Mouse (Mus musculus) intestine, embryonic 15.5 days (tissue): ENCODE results near the gene Rnf40. TPM values are rescaled to one million over a fixed set of nuclear protein-coding genes. Genes with fewer than 3 reads are reported as not detected.
"Not testable (repeated sequence)": the region's sequence is repeated elsewhere in the genome, so short reads cannot be mapped to it uniquely, and the experiment has no call there.

Experiments used
- ATAC-seq: fragments of 200-750 bp; cut with Nextera tagmentation; 2 replicates; pipeline ENCODE4 v1.8.0; 2017; ENCODE audit warnings: moderate TSS enrichment, moderate library complexity
- H3K27ac ChIP-seq: fragments of 300-500 bp; sonication (generic); 2 replicates; pipeline ENCODE4 v1.5.1; 2015; ENCODE audit warnings: mild to moderate bottlenecking, inconsistent platforms
- H3K27me3 ChIP-seq: fragments of 300-500 bp; sonication (generic); replicated peaks from 2 replicates; pipeline ENCODE4 v1.6.1; 2015; ENCODE audit warnings: inconsistent platforms
- H3K36me3 ChIP-seq: fragments of 300-500 bp; sonication (generic); 2 replicates; pipeline ENCODE4 v1.6.1; 2015; ENCODE audit warnings: inconsistent platforms
- H3K4me1 ChIP-seq: fragments of 300-500 bp; sonication (generic); replicated peaks from 2 replicates; pipeline ENCODE4 v1.6.1; 2015; ENCODE audit warnings: inconsistent platforms
- H3K4me2 ChIP-seq: fragments of 300-500 bp; sonication (generic); replicated peaks from 2 replicates; pipeline ENCODE4 v1.6.1; 2015; ENCODE audit warnings: mild to moderate bottlenecking, inconsistent platforms
- H3K4me3 ChIP-seq: fragments of 300-500 bp; sonication (generic); replicated peaks from 2 replicates; pipeline ENCODE4 v1.5.1; 2015; ENCODE audit warnings: inconsistent platforms
- H3K9ac ChIP-seq: fragments of 300-500 bp; sonication (generic); 2 replicates; pipeline ENCODE4 v1.6.1; 2015; ENCODE audit warnings: inconsistent platforms
- H3K9me3 ChIP-seq: fragments of 300-500 bp; sonication (generic); 2 replicates; pipeline ENCODE4 v1.6.1; 2016; ENCODE audit warnings: inconsistent platforms
- WGBS: fragments of 180-500 bp; shearing (Covaris S2); methylation state at CpG from one replicate; pipeline ENCODE4 v1.1.7; 2015; 5-methylcytosine and 5-hydroxymethylcytosine counted together
- polyA plus RNA-seq: library from polyadenylated mRNA; unstranded; fragments of >200 nt; fragmentation: Nextera tagmentation; extraction: Ambion mirVana; gene quantifications from 2 replicates; pipeline ENCODE4 v1.2.1, GENCODE M21; 2015

Rnf40 gene
- polyA plus RNA-seq, 1 experiment from 2014 or later: 37.4 TPM

DNA sequence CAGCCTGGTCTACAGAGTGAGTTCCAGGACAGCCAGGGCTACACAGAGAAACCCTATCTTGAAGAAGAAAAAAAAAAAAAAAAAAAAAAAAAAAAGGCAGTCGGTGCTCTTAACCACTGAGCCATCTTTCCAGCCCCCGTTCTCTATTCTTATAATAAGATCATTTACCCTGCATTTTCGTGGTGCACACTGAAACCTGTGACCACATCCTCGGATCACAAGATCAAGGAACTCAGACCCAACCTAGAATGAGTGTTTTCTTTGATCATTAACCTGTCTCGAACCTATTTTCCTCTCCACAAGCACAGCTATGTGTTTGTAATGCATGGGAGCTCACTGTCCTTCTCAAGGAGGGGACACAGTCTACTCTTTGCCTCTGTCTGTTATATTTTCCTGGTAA lies 40.1 kb downstream of the Rnf40 start:
- 83% methylated on average over 5 of the region's 5 CpGs for WGBS
- Histone ChIP-seq H3K4me2 (no peak overlapping the region), H3K4me3 (no peak overlapping the region), H3K9me3 (no peaks in the 10 kb centered on the region), H3K9ac (no peak overlapping the region), H3K27ac (no peak overlapping the region), H3K27me3 (no peaks in the 10 kb centered on the region), H3K36me3 (no peaks in the 10 kb centered on the region), H3K4me1 (no peaks in the 10 kb centered on the region)
- no peak for ATAC-seq

DNA sequence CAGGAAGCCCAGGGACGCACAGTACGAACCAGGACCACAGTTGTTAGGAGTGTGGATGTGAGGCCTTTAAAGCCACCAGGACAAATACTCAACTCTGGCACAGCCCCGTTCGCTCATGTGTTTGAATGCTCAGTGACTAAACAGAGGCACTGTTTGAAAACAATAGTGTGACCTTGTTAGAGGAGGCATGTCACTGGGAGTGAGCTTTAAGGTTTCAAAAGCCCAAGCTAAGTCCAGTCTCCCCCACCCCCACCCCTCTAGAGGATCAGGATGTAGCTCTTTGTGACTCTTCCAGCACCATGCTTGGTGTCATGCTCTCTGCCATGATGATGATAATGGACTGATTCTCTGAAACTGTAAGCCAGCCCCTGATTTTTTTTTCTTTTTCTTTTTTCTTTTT lies 42.8 kb downstream of the Rnf40 start:
- H3K4me1 ChIP-seq: no peaks in the 10 kb centered on the region; the same call in 1 of the 2 replicates
- H3K4me3 ChIP-seq: no peak overlapping the region
- no peaks in the 10 kb centered on the region for H3K36me3 ChIP-seq
- ATAC-seq: no peak
- H3K27ac ChIP-seq: no peak overlapping the region
- H3K9me3 ChIP-seq: no peaks in the 10 kb centered on the region
- H3K4me2 ChIP-seq: no peak overlapping the region
- no peak overlapping the region for H3K9ac ChIP-seq
- H3K27me3 ChIP-seq: no peaks in the 10 kb centered on the region
- 86% methylated on average over 4 of the region's 4 CpGs for WGBS

DNA sequence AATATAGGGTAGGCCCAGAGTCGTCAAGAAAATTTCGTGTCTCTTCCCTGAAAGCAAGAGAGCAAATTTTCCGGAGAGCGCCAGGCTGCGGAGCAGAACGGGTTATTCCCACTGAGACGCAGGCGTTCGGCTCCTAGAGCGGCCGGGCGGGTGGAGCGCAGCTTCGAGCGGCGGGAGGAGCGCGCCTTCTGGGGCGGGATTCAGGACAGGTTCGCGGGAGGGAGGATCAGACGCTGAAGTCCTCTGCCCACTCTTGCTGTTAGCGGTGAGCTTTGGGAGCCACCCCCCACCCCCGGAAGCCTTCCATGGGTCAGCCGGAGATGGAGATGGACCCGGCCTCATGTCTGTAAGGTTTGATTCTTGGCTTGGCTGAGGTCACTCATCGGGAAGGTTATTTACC lies 48.4 kb downstream of the Rnf40 start:
- WGBS: under 1% methylated on average over 27 of the region's 27 CpGs
- no peaks in the 10 kb centered on the region for H3K27me3 ChIP-seq
- H3K4me3 ChIP-seq: peak overlapping the region; percentile 55
- no peaks in the 10 kb centered on the region for H3K36me3 ChIP-seq
- H3K9me3 ChIP-seq: no peaks in the 10 kb centered on the region
- H3K4me1 ChIP-seq: peaks cover 3% of the 10 kb centered on the region; the same call in 1 of the 2 replicates
- H3K27ac ChIP-seq: no peak overlapping the region
- H3K4me2 ChIP-seq: peak overlapping the region; percentile 72
- peak; percentile 90 for ATAC-seq
- peak overlapping the region; percentile 55 for H3K9ac ChIP-seq

DNA sequence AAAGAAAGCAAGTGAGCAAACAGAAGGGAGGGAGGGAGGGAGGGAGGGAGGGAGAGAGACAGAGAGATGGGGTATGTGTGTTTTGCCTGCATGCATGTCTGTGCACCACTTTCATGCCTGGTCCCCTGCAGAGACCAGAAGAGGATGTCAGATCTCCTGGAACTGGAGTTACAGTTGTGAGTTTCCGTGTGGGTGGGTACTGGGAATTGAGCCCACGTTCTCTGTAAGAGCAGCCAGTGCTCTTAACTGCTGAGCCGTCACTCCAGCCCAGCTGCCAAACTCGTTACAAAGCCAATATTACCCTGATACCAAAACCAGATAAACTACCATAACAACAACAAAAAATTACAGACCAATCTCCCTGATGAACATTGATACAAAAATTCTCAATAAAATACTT lies 52.7 kb downstream of the Rnf40 start:
- Histone ChIP-seq H3K27ac (no peak overlapping the region), H3K36me3 (no peaks in the 10 kb centered on the region), H3K4me3 (no peak overlapping the region), H3K4me1 (peaks cover 3% of the 10 kb centered on the region; the same call in 1 of the 2 replicates), H3K27me3 (no peaks in the 10 kb centered on the region), H3K9me3 (no peaks in the 10 kb centered on the region), H3K4me2 (no peak overlapping the region), H3K9ac (no peak overlapping the region)
- 58% methylated on average over 4 of the region's 4 CpGs for WGBS
- no peak for ATAC-seq

DNA sequence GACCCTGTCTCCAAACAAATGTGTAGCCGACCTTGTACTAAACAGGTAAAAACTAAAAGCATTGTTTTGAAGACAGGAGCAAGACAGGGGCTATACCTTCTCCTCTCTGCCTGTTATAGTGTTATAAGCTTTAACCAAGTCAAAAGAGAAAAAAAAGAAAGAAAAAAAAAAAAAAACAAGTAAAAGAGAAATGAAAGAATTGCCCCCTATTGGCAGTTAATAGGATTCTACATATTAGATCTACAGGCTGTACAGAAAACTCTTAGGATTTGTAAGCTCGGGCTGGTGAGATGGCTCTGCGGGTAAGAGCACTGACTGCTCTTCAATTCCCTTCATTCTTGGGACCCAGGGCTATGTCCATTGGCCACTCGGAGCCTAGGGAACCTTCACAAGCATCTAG lies 53.7 kb downstream of the Rnf40 start:
- ATAC-seq: no peak
- Histone ChIP-seq H3K27me3 (no peaks in the 10 kb centered on the region), H3K27ac (no peak overlapping the region)

DNA sequence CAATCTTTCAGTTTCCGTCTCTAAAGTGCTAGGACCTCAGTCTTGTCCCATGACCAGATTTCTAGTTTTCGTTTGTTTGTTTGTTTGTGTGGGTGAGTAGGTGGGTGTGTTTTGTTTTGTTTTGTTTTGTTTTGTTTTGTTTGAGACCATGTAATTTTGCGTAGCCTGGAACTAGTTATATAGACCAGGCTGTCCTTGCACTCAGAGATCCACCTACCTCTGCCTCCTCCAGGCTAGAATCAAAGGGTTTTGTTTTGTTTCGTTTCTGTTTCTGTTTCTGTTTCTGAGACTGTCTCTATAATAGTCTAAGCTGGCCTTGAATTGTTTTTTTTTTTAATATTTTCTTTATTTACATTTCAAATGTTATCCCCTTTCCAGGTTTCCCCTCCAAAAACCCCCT lies 57.8 kb downstream of the Rnf40 start:
- WGBS: 82% methylated on average over 4 of the region's 4 CpGs
- no peaks in the 10 kb centered on the region for H3K36me3 ChIP-seq
- no peak overlapping the region for H3K4me3 ChIP-seq
- H3K9me3 ChIP-seq: no peaks in the 10 kb centered on the region
- no peaks in the 10 kb centered on the region for H3K4me1 ChIP-seq
- ATAC-seq: no peak
- H3K27me3 ChIP-seq: no peaks in the 10 kb centered on the region
- no peak overlapping the region for H3K27ac ChIP-seq
- no peak overlapping the region for H3K9ac ChIP-seq
- no peak overlapping the region for H3K4me2 ChIP-seq

More for the DNA sequence above, 53.7 kb downstream of the Rnf40 start:
- no peaks in the 10 kb centered on the region for H3K9me3 ChIP-seq
- 0 out of 2 replicates have a peak, but pooled peaks cover 3% of the 10 kb centered on the region for H3K4me1 ChIP-seq
- H3K9ac ChIP-seq: no peak overlapping the region
- WGBS: 57% methylated on average over 4 of the region's 4 CpGs
- H3K36me3 ChIP-seq: no peaks in the 10 kb centered on the region
- H3K4me2 ChIP-seq: no peak overlapping the region
- H3K4me3 ChIP-seq: no peak overlapping the region

DNA sequence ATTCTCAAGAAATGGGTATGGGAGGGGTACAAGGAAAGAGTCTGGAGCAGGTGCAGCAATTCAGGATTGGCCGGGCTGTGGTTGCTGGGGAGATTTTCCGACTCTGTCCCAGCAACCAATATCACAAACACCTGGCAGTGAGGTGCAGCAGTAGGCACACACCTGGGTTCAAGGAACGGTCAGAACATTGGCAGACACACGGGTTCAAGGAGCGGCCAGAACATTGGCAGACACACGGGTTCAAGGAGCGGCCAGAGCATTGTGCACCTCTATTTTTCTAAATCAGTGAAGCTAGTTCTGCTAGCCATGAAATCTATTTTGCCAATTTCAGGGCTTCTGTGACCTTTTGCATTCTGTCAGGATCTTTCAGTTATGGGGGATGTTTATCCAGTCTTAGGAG lies 59.0 kb downstream of the Rnf40 start:
- H3K27ac ChIP-seq, ATAC-seq, H3K4me2 ChIP-seq, H3K36me3 ChIP-seq, H3K27me3 ChIP-seq, H3K4me1 ChIP-seq, H3K9ac ChIP-seq, H3K4me3 ChIP-seq, H3K9me3 ChIP-seq: not testable (repeated sequence)
- 89% methylated on average over 7 of the region's 7 CpGs for WGBS

DNA sequence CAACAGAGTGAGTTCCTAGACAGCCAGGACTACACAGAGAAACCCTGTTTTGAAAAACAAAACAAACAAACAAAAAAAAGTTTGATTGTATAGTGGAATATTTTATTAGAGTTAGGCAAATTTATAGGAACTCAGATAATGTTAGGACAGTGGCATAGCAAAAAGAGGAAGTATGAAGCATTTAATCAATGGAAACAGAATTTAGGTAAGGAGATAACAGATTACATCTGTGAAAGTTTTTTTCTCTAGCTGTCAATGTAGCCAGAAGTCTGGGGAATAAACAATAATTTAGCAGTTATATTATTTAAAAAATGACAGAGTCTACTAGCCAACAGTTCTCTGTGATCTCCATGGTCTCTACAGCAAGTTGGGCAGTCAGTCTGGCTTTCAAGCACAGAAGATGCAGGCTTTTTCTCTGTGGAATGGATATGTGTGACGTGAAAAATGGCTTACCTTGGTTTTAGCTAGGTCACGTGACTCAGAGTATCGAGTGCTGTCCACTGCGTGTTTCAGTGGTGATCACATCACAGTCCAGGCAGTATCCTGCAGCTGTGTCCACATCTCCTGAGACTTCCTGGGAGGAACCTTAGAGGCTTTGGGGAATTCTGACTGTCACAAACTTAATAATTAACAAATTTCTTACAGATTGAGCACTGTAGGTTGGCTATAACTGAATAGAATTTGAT lies 60.1 kb downstream of the Rnf40 start:
- no peaks in the 10 kb centered on the region for H3K27me3 ChIP-seq
- no peaks in the 10 kb centered on the region for H3K9me3 ChIP-seq
- no peak overlapping the region for H3K9ac ChIP-seq
- H3K4me3 ChIP-seq: no peak overlapping the region
- no peaks in the 10 kb centered on the region for H3K4me1 ChIP-seq
- no peak overlapping the region for H3K4me2 ChIP-seq
- no peaks in the 10 kb centered on the region for H3K36me3 ChIP-seq
- no peak overlapping the region for H3K27ac ChIP-seq
- 64% methylated on average over 4 of the region's 4 CpGs for WGBS
- no peak for ATAC-seq

DNA sequence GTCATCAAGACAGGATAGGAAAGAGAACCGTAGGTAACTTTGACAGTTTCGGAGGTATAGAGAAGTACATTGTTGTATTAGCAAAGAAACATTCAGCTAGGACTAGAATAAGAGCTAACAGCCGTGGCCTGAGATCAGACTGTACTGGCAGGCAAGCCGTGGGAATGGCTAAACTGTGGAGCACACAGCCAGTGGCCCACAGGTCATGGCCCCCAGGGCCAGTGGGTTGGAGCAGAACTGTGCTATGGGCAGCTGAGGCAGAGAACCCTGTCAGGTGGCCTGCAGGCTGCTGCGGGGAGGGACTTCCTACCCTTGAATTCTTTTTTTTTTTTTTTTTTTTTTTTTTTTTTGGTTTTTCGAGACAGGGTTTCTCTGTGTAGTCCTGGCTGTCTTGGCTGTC lies 60.6 kb downstream of the Rnf40 start:
- H3K9me3 ChIP-seq: no peaks in the 10 kb centered on the region
- H3K4me3 ChIP-seq: no peak overlapping the region
- WGBS: 81% methylated on average over 6 of the region's 6 CpGs
- H3K27ac ChIP-seq: no peak overlapping the region
- no peak overlapping the region for H3K4me2 ChIP-seq
- H3K27me3 ChIP-seq: no peaks in the 10 kb centered on the region
- no peak for ATAC-seq
- H3K4me1 ChIP-seq: no peaks in the 10 kb centered on the region
- no peak overlapping the region for H3K9ac ChIP-seq
- no peaks in the 10 kb centered on the region for H3K36me3 ChIP-seq

DNA sequence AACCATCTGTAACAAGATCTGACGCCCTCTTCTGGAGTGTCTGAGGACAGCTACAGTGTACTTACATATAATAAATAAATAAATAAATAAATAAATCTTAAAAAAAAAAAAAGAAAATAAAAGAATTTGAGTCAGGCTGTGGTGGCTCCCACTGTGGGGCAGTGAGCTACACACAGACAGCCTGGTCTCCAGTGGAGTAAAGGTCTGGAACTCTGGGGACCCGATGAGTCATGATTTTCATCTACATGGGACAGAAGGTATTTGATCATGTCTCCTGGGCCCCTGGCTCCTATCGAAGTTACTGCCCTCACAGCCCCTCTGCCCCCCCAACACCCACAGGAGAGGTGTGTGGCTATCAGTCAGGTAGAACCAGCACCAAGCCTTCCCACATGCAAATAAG lies 63.1 kb downstream of the Rnf40 start:
- H3K27ac ChIP-seq: no peak overlapping the region

DNA sequence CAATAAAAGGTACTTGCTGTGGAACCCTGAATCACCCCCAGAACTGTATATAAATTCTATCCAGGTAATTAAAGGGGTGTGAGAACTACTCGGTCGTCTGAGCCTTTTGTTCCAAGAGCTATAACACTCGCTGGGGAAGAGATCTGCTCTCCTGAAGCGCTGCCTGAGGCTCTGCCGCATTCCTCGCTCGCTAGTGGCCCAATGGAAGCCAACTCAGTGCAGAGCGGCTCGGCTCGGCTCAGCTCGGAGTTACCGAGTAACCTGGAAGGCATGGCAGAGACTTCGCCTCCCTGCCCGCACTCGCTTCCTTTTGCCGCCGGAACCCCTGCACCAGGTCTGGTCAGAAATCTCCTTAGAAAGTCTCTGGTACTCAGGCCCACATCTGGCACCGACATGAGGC lies 63.5 kb downstream of the Rnf40 start:
- H3K4me3 ChIP-seq: 0 out of 2 replicates have a peak overlapping the region, but pooled peaks have one; percentile 14
- no peaks in the 10 kb centered on the region for H3K27me3 ChIP-seq
- H3K4me2 ChIP-seq: peak overlapping the region; percentile 51
- no peaks in the 10 kb centered on the region for H3K4me1 ChIP-seq
- 11% methylated on average over 18 of the region's 18 CpGs for WGBS
- 0 out of 2 replicates have a peak, but pooled peaks have one; percentile 51 for ATAC-seq
- H3K9ac ChIP-seq: no peak overlapping the region; the same call in 1 of the 2 replicates
- no peaks in the 10 kb centered on the region for H3K36me3 ChIP-seq
- H3K27ac ChIP-seq: no peak overlapping the region
- H3K9me3 ChIP-seq: no peaks in the 10 kb centered on the region

More for the DNA sequence above, 63.1 kb downstream of the Rnf40 start:
- H3K36me3 ChIP-seq: no peaks in the 10 kb centered on the region
- no peak for ATAC-seq
- H3K9ac ChIP-seq: no peak overlapping the region
- no peak overlapping the region for H3K4me3 ChIP-seq
- peak overlapping the region; percentile 51 for H3K4me2 ChIP-seq
- H3K27me3 ChIP-seq: no peaks in the 10 kb centered on the region
- H3K9me3 ChIP-seq: no peaks in the 10 kb centered on the region
- no peaks in the 10 kb centered on the region for H3K4me1 ChIP-seq
- 70% methylated on average over 3 of the region's 3 CpGs for WGBS

DNA sequence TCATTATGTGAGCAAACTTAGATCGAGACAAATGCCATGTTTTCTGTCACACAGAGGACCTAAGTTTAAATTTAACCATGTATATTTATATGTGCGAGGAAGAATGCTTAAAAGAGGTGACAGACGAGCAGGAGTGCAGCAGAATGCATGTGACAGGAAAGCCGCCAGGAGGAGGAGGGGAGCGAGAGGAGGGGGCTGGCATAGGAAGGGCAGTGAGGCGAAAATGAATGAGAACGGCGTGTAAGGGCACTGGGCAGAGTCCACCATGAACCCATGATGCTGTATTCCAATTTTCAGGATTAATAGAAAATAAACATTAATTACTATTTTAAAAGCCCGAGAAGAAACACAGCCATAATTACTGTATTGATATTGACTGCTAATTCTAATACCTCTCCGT lies 65.8 kb downstream of the Rnf40 start:
- no peak overlapping the region for H3K4me2 ChIP-seq
- H3K36me3 ChIP-seq: no peaks in the 10 kb centered on the region
- WGBS: 85% methylated on average over 10 of the region's 10 CpGs
- no peak overlapping the region for H3K4me3 ChIP-seq
- no peaks in the 10 kb centered on the region for H3K4me1 ChIP-seq
- H3K27me3 ChIP-seq: no peaks in the 10 kb centered on the region
- H3K27ac ChIP-seq: no peak overlapping the region
- no peak for ATAC-seq
- no peaks in the 10 kb centered on the region for H3K9me3 ChIP-seq
- H3K9ac ChIP-seq: no peak overlapping the region
